Mouse (Mus musculus) lung, postnatal 36 days (tissue): ENCODE measurements at regions not wholly inside any gene's neighbourhood (a gene's known extent, or its start where the extent isn't known, plus 50 kb on each side); places are given as distances from the start of the nearest gene placed in this dataset.

ENCODE experiments used
- DNase-seq: peaks from one replicate; pipeline ENCODE4 v3.0.0; 2022; ENCODE audit warnings: mixed read lengths

DNA sequence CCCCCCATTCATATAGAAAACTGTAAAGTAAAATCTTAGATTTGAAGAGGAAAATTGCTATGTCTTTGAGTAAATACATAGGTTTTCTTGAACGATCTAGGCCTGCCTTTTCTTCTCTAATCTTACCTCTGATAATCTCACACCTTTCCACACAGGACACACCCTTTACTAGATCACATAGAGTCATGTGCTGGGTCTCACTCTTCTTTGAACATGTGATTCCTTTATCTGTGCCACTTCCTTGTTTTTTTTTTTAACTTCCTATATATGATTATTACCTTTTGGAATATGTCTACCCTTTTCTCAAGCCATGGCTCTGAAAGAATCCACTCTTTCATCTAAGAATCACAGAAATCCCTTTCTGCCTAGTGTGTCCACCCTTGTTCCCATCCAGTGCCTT lies 136.2 kb downstream of the Klf5 start:
- DNase-seq: no peak

DNA sequence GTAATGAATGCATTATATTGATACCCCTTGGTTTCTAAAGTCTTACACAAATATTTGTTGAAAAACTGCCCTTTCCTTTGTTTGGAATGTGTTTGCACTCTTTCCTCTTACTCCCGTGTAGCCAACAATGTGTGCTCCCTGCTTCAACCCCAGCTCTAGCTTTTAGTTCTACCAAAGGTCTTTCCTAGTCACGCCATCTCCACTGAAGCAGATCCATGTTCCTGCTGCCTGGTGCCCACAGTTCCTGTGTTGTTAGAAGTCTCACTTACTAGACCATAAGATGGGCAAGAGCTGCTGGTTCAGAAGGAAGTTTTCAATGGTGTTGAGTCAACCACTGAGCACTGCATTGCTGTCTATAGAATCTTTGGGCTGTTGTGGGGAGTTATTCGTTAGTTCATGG lies 137.0 kb downstream of the Klf5 start:
- no peak for DNase-seq

DNA sequence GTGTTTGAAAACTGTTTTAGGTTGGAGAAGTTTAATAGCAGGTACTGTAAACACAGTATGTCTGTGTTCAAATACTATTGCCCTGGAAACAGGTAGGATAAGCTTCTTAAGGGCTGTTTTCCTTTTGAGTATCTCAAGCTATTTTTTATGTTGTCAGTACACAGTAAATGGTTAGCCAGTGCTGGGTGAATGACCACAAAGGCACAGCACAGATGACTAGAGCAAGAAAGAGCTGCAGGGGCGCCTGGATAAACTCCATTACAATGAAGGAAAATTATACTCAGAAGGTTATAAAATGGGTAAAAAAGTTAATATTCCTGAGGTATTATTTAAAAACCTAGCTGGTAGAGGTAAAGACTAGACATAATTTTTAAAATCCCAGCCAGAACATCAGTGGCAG lies 137.6 kb downstream of the Klf5 start:
- no peak for DNase-seq

GRCm38 (mm10) chr14:99449112-99449511 lies 150.6 kb downstream of the Klf5 start:
- no peak for DNase-seq

GRCm38 (mm10) chr14:99449870-99450269 lies 151.4 kb downstream of the Klf5 start:
- no peak for DNase-seq

- no peak for DNase-seq
Observed at GRCm38 (mm10) chr14:99451110-99451795, 152.8 kb downstream of the Klf5 start.

DNA sequence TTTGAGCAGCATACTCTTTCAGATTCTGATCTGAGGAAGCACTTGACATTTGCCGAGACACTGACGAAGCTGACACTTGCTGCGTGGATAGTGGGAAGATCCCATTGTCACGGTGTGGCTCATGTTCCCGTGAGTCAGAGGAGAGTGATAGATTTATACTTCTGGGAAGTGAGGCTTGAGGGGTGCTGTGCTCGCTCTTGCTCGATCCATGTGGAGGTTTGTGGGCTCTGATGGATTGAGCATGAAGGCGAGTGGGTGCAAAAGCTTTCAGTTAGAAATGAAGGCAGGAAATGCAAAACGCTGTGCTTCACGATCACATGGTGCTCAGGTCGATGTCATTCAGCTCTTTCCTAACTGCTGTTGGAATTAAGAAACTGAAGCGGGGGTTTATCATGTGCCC lies 155.4 kb downstream of the Klf5 start:
- no peak for DNase-seq

- no peak for DNase-seq
Observed at GRCm38 (mm10) chr14:99456555-99456954, 158.1 kb downstream of the Klf5 start.

DNA sequence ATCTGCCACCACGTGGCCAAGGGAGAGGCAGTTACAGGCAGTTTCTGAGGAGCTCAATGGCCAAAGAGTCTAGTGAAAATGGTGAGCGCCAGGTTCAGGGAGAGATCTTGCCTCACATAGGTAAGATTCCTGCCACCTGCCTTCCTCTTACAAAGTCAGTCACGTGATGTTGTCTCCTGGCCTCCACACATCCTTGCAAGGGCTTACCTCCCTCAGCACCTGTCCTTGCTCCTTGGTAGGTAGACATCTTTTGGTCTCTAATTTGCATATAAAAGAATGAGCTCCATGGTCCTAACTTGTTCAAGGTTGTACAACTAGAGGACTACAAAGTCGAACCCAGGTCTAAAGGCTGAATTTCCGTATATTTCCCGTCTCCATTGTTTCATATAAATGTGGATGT lies 159.1 kb downstream of the Klf5 start:
- DNase-seq: no peak

- peak; percentile 50 for DNase-seq
Observed at GRCm38 (mm10) chr14:99472111-99472510, 173.6 kb downstream of the Klf5 start.

GRCm38 (mm10) chr14:99475271-99475670 lies 176.8 kb downstream of the Klf5 start:
- peak; percentile 10 for DNase-seq

DNA sequence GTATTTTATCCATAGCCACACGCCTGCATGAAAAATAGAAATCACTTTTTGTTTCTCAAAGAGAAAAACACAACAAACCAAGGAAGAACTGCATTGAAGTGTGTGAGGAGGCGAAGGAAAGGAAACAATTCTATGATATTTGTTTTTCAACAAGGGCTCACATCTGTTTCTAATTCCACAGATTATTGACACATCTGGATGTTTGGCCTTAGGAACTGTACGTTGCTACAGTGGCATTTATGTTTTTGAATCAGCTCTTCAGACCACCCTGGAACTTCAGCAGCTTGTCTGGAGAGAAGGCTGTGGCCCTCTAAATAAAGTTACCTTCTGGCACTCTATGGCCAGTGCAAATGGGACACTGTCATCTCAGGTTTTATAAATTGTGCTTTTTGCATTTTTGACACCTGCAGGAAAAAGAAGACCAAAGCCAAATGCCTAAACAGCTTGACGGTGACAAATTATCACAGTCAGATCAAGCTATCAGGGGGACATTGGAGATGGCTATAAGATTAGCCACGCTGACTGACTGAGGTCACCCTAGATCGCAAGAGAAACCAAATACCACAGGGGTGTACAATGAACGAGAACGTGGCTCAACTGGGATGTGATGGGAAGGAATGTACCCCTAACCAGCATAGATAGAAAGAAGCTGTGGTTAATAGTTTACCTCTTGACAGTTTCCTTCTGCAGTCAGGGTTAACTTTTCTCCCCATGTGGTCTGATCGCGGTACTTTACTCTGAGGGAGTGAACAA lies 182.0 kb downstream of the Klf5 start:
- no peak for DNase-seq

GRCm38 (mm10) chr14:99487981-99488380 lies 189.5 kb downstream of the Klf5 start:
- no peak for DNase-seq

GRCm38 (mm10) chr14:99493197-99493596 lies 194.7 kb downstream of the Klf5 start:
- DNase-seq: no peak

GRCm38 (mm10) chr14:99493659-99494058 lies 195.2 kb downstream of the Klf5 start:
- no peak for DNase-seq

DNA sequence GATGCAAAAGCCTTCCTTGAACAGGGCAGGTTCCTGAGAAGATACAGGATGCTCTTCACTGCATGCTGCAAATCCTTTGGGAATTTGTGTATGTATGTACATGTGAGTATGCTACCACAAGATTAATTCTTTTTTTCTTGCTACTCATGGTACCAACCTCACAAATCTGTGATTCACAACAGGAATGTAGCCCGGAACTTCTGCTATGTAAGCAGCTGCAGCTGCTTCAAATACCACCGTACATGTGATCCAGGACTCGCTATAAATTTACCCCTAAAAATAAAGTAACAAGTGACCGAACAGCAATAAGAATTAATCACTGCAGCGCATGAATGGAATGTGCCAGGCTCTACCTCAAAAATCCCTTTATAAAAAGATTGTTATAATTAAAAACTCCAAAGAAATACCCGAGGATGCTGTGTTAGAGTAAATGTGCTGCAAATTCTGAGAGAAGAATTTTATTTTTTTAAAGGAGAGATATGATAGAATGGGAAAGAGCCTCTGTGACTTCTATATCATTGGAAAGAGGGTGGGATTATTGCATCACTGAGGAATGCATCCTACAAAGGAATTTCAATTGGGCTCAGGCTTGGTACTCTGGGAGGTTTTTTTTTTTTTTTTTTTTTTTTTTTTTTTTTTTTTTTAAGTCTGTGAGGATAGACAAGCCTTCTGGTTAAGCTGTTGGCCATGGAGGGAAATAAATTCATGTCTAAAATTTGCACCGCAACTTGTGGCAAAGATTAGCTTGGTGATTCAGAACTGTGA lies 201.2 kb downstream of the Klf5 start:
- DNase-seq: no peak

- DNase-seq: no peak
Observed at GRCm38 (mm10) chr14:99504909-99505308, 206.4 kb downstream of the Klf5 start.

- DNase-seq: no peak
Observed at GRCm38 (mm10) chr14:99509696-99510536, 211.4 kb downstream of the Klf5 start.

GRCm38 (mm10) chr14:99515474-99515873 lies 217.0 kb downstream of the Klf5 start:
- DNase-seq: peak; percentile 26

DNA sequence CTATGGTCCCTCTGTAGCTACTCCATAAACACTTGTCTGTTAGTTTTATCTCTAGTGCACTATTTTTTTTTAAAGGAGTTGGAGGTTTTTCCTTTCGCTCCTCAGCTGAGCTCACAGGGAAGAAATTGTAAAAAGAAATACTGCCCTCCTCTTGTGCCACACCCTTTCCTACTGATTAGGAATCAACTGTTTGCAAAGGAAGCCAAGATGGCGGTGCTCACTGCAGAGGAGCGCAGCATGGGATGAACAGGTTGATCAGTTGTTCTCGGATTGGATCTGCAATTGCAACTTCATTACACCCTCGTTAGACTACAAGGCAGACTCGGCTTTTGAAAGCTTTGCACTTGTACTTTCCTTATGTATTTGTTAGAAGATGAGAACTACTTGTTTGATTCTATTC lies 218.2 kb downstream of the Klf5 start:
- no peak for DNase-seq

DNA sequence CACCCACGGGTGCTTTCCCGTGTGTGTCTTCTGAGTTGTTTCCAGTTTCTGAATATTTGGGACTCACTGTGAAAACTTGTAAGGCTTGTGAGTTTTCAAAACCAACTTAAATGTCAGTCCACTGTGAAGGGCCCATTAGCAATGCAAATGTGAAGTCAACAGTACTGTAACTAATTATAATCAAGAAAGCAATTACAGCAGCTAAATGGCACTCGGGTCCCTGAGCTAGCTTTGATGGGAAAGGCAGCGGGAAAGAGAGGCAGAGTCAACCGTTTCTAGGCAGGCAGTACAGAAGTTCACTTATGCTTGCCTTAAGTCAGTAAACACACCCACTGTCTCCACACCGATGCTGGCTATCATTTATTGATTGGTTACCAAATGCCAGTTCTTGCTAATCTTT lies 221.9 kb downstream of the Klf5 start:
- no peak for DNase-seq

GRCm38 (mm10) chr14:99521954-99522523 lies 223.5 kb downstream of the Klf5 start:
- DNase-seq: no peak

DNA sequence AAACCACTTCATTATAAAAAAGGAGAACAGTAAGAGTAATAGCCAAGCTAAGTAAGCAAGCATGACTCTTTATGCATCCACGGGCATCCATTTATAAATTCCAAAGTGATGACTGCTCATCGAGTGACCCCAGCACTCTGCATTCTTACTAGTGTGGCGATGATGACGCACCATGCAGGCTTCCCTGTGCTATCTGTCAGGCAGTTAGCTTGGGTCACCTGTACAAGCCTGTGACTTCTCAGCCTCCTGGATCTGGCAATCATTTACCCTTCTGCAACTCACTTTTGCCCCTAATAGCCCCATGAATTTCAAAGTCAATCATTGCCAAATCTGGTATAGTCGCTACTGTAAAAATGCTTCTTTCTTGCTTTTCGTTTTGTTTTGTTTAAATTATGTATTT lies 237.3 kb downstream of the Klf5 start:
- no peak for DNase-seq
